Mouse (Mus musculus) left cerebral cortex, adult 2 months (tissue): ENCODE results near the gene Dut. TPM values are rescaled to one million over a fixed set of nuclear protein-coding genes. Genes with fewer than 3 reads are reported as not detected.
"Not testable (repeated sequence)": the region's sequence is repeated elsewhere in the genome, so short reads cannot be mapped to it uniquely, and the experiment has no call there.

Source experiments
- DNase-seq, 2 experiments: peaks; one replicate each; pipeline ENCODE4 v3.0.0; 2021 to 2022; ENCODE audit warnings: low spot score in 2 of 2, mixed read lengths in 1 of 2; ENCODE audit errors: extremely low spot score in 1 of 2
- H3K27ac ChIP-seq: fragments of 200-600 bp; 2 replicates; pipeline ENCODE4 v1.8.1; 2022
- H3K4me3 ChIP-seq: fragments of 200-600 bp; 2 replicates; pipeline ENCODE4 v1.8.1; 2022
- CTCF ChIP-seq: fragments of 200-600 bp; IDR thresholded peaks from 2 replicates; pipeline ENCODE4 v1.8.1; 2022; ENCODE audit warnings: antibody characterized with exemption, mild to moderate bottlenecking, moderate library complexity
- intact Hi-C: fragments of 180-260 bp; cut with DNase I; formaldehyde crosslinking; loops from one replicate; pipeline ENCODE4 v1.15.1; 2025
- total RNA-seq, 2 experiments: library from RNA; stranded (reverse); gene quantifications; 2 replicates each; pipeline ENCODE4 v1.2.3; 2021

Dut gene
- total RNA-seq, 2 experiments from 2014 or later = 23.7 to 26.7 TPM

GRCm38 (mm10) chr2:125259230-125260120 lies 12.5 kb downstream of the Dut start:
- intact Hi-C loops = loop anchor here (5.0 kb wide), 2 partner anchors 58 to 473 kb away; no protein-coding TSS in a partner anchor
- peak; percentile 71 for TF ChIP-seq CTCF
- no peak overlapping the region for H3K27ac ChIP-seq
- H3K4me3 ChIP-seq = no peak overlapping the region
- no peak for DNase-seq

- no peak overlapping the region for H3K4me3 ChIP-seq
- TF ChIP-seq CTCF = no peak
- intact Hi-C loops = loop anchor here (5.0 kb wide), 2 partner anchors 57 to 472 kb away; no protein-coding TSS in a partner anchor
- no peak for DNase-seq
- no peak overlapping the region for H3K27ac ChIP-seq
Observed at GRCm38 (mm10) chr2:125260326-125260725, 13.3 kb downstream of the Dut start.

- H3K4me3 ChIP-seq = no peak overlapping the region
- peak; percentile 61 for TF ChIP-seq CTCF
- DNase-seq = no peak
- intact Hi-C loops = loop anchor here (1.0 to 5.0 kb wide), 4 partner anchors 40 to 469 kb away; no protein-coding TSS in a partner anchor
- no peak overlapping the region for H3K27ac ChIP-seq
Observed at GRCm38 (mm10) chr2:125263056-125263455, 16.1 kb downstream of the Dut start.

DNA sequence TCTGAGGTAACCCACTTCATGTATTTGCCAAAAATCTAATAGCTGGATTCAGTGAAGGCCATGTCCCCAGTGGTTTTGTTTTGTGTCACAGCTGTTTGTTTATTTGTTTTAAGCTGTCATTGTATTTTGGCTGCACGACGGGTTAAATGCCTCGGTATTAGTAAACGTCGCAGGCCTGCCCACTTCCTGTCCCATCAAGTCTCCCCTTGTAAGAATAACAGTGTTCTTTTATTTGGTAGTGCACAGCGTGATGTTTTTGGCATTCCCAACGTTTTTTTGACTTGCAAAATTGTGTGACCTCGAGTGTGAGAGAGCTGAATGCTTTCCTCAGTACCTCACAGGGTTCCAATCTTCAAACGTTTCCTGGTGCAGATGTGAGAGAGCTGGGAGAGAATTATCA lies 16.8 kb downstream of the Dut start:
- TF ChIP-seq CTCF = no peak
- no peak overlapping the region for H3K4me3 ChIP-seq
- no peak overlapping the region for H3K27ac ChIP-seq
- intact Hi-C loops = loop anchor here (1.0 to 5.0 kb wide), 4 partner anchors 40 to 469 kb away; no protein-coding TSS in a partner anchor
- no peak for DNase-seq

DNA sequence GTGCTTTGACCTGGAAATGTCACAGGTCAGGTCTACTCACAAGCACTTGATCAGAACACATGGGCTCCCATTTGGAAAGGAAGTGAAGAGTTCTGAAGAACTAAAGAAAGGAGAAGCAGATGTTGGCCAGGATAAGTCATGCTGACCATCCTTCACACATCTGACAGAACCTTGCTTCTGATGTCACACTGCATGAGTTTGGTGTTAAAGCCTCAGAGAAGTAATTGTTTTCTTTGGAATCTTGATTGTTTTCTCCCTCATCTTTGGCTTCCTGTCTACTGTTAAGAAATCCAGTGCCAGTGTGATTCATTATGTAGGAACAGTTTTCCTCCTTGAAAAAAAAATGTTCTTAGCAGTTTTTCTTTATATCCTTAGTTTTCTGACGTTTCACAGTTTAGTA lies 21.9 kb downstream of the Dut start:
- no peak for DNase-seq
- intact Hi-C loops = no loop called here
- TF ChIP-seq CTCF = no peak
- Histone ChIP-seq H3K27ac (no peak overlapping the region), H3K4me3 (no peak overlapping the region)

- intact Hi-C loops = no loop called here
- Histone ChIP-seq H3K4me3 (no peak overlapping the region), H3K27ac (no peak overlapping the region)
- DNase-seq = no peak
- TF ChIP-seq CTCF = no peak
Observed at GRCm38 (mm10) chr2:125275617-125276016, 28.6 kb downstream of the Dut start.

DNA sequence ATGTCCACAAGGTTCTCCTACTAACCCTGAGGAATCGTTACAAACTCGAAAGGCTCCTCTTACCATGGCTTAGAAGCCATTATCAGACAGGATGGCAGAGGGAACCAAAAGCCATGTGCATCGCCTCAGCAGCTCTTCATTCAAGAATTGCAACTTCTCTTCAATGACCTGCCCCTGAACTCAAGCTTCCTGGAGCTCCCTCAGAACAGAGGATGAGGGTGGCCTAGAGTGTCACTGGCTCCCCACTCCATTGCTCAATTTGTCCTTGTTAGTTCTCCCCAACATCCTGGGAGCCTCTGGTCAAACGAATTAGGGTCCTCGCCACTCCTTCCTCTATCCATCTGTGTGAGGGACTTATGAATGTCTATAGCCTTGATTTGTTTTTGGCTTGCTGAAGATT lies 29.7 kb downstream of the Dut start:
- no peak for TF ChIP-seq CTCF
- no peak overlapping the region for H3K27ac ChIP-seq
- DNase-seq = no peak
- no peak overlapping the region for H3K4me3 ChIP-seq
- intact Hi-C loops = no loop called here

GRCm38 (mm10) chr2:125278474-125278873 lies 31.5 kb downstream of the Dut start:
- DNase-seq = no peak
- no peak for TF ChIP-seq CTCF
- H3K27ac ChIP-seq = no peak overlapping the region
- H3K4me3 ChIP-seq = no peak overlapping the region
- intact Hi-C loops = no loop called here

GRCm38 (mm10) chr2:125279995-125280394 lies 33.0 kb downstream of the Dut start:
- DNase-seq, intact Hi-C loops, H3K27ac ChIP-seq, H3K4me3 ChIP-seq: not testable (repeated sequence)

GRCm38 (mm10) chr2:125282334-125283206 lies 35.6 kb downstream of the Dut start:
- H3K4me3 ChIP-seq = no peak overlapping the region
- no peak for DNase-seq
- intact Hi-C loops = no loop called here
- TF ChIP-seq CTCF = no peak
- H3K27ac ChIP-seq = no peak overlapping the region

GRCm38 (mm10) chr2:125285777-125286176 lies 38.8 kb downstream of the Dut start:
- DNase-seq = no peak
- TF ChIP-seq CTCF = no peak
- H3K27ac ChIP-seq = no peak overlapping the region
- intact Hi-C loops = no loop called here
- no peak overlapping the region for H3K4me3 ChIP-seq
